Mouse (Mus musculus) Muller cell, postnatal 12 days (primary cell): ENCODE data around the gene 6330409D20Rik.

Experiments used
- DNase-seq: peaks from one replicate; pipeline ENCODE4 v3.0.0-alpha.2; 2015; ENCODE audit errors: inconsistent ontology term

Gene 6330409D20Rik

DNA sequence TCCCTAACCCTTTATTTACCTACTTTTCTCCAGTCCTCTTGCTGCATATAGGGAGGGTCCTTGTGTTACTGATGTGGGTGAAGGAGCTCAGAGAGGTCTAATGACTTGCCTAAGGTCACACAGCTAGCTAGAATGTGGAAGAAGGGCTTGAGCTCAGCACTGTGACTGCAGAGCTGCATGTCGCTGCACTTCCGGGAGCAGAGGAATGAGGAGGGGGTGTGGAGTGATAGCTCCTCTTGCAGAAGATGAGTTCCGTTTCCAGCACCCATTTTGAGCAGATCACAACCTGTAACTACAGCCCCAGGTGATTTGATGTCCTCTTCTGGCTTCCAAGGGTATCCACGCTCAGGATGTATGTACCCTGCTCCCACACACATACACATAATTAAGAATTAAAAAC, 16.7 kb downstream of the 6330409D20Rik start:
- no peak for DNase-seq

DNA sequence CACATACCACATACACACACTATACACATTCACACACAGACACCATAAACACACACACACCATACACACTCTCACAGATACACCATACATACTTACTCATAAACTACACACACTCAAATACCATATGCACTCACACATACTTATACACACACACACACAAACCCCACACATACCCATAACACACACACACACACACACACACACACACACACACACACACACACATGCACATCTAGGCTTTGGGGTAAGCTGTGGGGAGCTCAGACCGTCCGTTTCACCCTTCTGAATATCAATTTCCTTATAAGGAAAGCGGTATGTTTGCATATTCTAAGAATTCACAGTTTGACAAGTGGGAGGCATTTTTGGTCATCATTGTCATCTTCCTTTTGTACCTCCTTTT, 18.2 kb downstream of the 6330409D20Rik start:
- DNase-seq = no peak

DNA sequence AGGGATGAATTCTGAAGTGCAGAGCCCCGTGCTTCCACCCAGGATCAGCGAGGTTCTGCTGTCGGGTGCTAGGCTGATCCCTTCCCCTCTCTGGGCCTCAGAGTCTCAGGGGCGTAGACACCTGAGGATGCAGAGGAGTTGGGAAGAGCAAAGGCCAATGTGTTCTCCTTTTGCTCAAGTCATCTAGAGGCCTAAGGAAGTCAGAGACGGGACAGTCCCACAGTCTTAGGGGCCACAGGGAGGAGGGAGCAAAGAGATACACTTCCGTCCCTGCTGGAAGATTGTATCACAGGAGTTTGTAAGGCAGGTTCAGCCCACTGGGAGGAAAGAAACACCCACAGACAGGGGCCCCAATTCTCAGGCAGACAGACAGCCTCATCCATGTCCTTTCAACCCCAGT, 18.8 kb downstream of the 6330409D20Rik start:
- no peak for DNase-seq

DNA sequence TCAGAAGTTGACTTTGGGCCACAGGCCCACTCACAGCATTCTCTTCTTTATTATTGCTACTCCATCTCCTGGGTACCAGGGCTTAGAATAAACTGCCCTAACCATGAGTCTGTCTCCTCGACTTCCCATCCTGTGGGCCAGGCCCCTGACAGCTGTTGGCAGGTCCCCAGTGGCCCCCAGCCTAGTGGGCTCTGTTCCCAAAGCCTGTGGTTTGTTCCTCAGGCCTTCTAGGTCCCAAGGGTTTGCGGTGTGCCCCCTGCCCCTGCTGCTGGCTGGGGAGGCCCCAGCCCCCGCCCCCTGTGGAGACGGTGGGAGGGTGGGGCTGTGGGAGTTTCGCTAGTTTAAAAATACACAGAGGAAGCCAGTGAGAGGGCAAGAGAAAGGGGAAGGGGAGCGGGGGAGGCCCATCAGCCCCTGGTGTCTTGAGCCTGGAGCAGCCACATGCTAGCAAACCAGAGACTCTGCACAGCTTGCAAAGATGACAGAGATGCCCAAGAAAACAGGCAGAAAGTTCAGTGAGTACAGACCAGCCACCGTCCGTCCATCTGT, 20.1 kb downstream of the 6330409D20Rik start, which contains the start of gene Sh2d3c:
TSS of gene Sh2d3c (plus strand) at position 375 of the 549 bp plus-strand sequence.
- peak; percentile 43 for DNase-seq

DNA sequence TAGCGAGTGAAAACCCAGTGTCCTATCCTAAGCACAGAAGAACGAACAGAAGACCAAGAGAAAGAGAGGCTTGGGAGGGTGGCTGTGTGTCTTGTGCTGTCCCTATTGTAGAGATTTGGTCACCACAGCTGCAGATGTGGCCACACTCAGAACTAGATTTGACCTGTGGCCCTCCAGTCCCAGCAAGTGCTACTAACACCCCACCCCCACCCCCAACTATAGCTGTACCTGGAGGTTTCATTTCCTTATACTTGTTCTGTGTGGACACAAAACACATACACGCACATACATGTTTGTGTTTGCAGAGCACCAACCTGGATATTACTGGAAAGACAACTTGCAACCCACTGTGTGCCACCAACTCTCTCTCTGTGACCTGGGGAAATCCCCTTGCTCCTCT, 20.8 kb downstream of the 6330409D20Rik start:
- no peak for DNase-seq

DNA sequence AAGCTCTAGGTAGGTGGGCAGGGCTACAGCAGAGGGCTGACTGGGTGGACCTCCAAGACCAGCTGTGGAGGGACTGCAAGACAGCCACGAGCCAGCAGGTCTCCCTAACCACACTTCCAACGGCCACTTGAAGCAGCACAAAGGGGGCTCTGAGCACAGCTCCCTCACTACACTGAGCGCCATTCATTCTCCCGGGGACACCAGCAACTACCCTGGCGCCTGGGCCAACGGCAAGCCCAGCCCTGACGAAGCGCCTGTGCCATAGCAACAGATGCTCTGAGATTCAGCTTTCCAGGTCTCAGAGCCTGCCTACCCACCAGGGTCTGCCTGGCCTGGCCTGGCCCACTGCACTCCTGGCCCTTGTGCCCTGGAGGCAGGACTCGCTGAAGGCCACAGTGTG, 22.1 kb downstream of the 6330409D20Rik start:
- peak; percentile 57 for DNase-seq

DNA sequence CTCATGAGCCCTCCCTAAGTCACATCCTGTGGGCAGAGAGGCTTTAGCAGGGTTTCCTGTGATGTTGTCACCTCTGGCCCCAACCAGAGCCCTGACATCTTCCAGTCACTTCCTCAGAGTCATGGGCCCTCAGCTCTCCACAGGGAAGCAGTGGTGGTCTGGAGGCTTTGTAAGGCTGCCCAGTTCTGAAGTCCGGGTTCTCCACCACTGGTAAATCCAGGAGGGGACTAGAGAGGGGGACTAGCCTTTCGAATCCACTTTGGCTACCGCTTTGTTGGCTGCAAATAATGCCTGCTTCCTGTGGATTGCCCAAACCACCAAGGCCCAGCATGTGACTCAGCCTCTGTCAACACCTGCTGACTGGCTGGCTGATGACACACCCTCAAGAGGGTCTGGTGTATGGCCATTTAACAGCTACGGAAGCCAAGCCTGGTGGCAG, 25.8 kb downstream of the 6330409D20Rik start:
- peak; percentile 58 for DNase-seq

DNA sequence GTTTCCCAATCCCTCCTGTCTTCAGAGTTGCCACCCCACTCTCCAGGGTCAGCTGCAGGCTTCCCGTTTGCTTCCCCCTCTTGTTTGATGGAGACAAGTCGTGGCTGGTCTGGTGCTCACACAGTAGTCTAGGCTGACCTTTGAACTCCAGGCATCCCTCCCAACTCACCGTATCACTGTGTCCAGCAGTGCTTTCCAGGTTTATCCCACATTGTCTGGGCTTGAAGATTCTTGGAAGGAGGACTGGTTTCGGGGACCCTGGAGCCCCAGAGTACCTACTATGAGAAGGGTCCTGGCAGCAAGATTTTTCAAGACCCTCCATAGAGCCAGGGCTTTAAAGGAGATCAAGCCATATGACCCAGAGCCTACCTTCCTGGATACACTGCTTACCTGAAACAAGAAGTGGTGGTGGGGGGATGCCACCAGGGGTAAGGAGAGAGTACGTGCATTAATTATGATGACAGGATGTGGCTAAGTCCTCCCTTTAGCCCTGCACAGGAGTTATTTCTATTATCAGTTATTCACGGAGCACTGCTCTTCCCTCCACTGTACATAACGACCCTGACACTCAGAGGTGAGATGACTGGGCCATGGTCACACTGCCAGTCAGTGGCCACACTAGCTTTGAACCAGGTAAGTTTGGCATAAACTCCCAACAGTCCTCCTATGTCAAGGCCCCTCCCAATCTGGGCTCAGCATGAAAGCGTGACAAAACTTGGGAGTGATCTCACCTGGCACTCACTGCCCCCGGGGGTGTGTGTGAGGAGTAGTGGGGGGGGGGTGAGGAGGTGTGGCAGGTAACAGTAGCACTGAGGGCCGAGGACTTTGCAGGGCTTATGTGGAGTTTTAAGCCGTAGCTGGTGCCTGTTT, 26.5 kb downstream of the 6330409D20Rik start:
- no peak for DNase-seq

DNA sequence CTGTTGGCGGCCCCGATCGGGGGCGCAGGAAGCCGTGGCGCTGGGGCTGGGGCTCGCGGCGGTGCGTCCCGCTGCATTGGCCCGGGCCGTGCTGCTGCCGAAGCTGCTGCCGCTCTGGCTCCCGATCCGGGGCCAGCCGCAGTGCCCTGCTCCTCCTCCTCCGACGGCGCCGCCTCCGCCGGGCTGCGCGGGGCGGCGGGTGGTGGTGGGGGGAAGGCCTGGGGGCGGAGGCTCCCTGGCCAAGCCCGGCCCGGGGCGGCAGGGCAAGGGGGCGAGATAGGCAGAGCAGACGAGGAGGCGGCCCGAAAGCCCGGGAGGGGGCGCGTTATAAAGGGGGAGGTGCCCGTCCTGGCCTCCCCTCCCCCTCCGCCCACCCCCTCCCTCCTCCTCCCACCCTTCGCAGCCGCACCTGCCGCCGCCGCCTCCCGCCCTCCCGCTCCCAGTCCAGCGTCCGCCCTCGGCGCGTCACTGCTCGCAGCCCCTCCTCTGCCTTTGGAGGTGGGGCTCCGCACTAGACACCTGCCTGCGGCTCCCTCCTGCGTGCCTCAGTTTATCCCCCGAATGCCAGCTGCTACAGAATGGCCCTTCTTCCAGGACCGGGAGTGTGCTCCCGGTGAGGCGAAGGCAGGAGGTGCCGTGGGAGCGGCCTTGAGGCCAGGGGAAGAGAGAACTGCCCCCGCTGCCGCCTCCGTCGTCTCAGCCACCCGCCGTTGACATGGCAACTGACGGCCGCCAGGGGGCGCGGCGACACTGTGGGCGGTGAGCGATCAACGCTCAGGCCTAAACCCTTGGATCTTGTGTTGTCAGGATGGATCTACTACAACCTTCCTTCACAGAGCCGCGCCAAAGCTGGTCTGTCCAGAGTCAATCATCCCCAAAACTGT, 27.6 kb downstream of the 6330409D20Rik start, which contains the start of gene Cdk9:
TSS of gene Cdk9 (minus strand) at position 143 of the 884 bp plus-strand sequence.
- DNase-seq = peak; percentile 98

DNA sequence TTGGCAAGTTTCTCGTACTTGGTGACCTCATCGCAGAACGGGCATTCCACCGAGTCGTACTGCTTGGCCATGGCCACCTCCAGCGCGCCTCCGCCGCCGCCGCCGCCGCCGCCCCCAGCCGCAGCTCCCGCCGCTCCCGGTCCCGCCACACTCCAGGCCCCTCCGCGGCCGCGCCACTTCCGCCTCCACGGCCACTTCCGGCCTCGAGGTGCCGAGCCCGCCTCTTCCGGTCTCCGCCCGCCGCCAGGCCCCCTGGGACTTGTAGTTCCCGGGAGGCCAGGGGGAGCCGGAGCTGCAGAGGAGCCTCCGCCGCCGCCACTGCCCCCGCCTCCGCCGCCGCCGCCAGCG, 28.3 kb downstream of the 6330409D20Rik start:
- peak; percentile 98 for DNase-seq

DNA sequence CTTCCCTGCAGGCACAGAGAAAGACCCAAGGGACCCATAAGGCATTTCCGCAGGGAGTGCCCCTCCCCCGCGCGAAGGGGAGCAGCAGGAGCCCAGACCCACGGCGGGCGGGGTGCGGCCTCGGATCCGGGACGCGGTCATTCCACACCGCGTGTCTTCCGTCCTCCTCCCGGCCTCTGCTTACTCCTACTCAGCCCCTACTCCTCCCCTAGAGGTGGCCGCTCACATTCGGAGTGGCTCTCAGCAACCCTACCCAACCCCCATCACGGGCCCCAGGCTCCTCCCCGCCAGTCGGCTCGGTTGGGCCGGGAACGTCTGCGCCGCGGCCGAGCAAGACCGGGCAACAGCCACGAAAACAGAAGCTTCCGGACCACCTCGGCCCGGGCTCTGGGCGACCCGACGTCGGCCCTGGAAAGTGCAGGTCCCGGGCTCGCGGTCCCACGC, 28.7 kb downstream of the 6330409D20Rik start:
- DNase-seq = peak; percentile 82

DNA sequence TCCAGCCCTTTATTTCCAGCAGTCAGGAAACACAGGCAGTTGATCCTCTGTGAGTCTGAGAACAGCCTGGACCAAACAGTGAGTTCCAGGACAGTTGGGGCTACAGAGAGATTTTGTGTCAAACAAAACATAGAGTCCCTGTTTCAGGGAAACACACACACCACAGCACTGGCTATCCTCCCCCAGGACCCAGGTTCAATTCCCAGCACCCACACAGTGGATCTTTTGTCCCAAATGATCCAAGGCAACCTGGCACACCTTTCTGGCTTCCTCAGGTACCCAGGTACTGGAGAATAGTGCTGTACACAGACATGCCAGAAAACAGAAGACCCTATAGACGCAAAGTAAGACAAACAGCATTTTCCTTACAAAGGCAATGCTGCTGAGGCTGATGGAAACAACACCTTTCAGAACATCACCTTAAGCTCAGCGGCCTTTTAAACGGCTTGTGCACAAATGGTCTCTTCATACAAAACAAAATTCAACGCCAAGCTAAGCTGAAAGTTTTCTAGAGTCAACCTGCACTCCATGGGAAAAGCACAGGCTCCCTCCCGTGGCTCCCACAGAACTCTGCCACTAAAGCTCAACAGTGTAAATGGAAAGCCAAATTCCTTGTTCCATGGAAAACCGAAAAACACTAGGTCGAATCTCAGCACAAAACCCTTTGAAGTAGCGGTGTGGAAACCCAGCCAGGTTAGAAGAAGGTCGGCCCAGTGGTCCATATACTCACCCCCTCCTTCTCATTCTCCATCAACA, 29.3 kb downstream of the 6330409D20Rik start:
- DNase-seq = no peak

DNA sequence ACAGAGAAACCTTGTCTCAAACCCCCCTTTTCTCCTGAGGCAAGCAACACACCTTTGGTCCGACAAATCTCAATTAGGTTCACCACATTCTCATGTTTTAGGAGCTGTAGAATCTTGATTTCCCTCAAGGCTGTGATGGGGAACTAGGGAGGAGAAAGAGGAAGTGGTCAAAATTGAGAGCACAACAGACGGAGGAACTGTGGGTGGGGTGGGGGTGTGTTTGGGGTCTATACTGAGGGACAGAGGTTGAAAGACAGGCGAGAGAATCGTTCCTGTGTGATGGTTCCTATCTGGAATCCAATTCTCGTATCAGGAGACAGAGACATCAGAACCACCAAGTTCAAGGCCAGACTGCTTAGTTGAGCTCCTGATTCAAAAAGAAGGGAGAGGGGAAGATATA, 30.4 kb downstream of the 6330409D20Rik start:
- DNase-seq = no peak

DNA sequence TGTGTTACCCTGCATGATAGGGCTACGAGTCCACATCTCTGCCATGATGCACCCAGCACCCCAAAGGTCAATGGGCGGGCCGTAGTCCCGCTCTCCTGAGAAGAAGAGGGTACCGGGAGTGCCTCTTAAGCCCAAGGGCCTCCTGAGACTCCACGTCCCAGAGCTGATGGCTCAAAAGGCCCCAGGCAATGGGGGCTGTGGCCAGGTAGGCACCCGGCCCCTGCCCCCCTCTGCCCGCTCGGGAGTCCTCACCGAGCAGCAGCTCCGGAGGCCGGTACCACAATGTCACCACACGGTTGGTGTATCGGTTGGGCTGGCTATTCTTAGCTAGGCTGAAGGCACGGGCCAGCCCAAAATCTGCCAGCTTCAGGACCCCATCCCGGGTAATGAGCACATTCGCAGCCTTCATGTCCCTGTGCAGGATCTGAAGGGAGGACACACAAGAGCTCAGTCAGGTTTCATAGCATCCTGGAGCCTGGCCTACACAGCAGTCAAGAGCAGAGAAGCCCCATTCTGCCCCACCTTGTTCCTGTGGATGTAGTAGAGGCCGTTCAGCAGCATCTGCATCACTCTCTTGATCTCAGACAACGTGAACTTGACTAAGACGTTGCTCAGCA, 31.2 kb downstream of the 6330409D20Rik start:
- DNase-seq = no peak

DNA sequence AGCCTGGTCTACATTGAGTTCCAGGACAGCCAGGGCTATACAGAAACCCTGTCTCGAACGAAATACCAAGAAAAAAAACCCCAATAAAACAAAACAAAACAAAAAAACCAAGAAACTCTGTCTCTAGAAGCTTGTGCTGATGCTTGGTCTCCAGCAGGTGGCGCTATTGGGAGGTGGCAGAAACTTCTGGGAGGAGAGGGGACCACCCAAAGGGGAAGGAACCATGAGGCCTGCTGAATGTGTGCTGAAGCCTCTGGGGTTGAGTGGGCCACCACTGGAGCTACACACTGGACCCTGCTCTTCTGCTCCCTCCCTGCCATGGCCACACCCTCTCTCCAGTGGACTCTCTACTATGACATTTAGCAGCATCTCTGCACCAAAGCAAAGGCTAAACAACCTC, 32.2 kb downstream of the 6330409D20Rik start:
- DNase-seq = peak; percentile 50

DNA sequence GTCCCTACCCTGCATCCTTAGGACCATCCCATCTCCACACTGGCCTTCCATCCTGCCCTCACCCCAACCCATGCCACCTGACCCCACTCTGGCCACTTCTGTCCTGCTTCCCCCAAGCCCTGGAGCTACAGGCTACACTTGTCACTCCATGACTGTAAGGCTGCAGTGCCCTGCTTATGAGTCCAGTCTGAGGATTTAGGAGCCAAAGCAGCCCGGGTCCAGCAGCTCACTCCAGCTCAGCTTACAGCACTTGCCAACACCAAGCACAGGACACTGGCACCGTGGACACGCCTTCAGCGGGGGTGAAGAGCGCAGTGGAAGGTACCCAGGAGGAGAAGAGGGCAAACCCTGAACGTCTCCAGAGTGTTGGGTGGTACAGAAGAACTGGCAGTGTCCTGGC, 33.8 kb downstream of the 6330409D20Rik start:
- DNase-seq = no peak

DNA sequence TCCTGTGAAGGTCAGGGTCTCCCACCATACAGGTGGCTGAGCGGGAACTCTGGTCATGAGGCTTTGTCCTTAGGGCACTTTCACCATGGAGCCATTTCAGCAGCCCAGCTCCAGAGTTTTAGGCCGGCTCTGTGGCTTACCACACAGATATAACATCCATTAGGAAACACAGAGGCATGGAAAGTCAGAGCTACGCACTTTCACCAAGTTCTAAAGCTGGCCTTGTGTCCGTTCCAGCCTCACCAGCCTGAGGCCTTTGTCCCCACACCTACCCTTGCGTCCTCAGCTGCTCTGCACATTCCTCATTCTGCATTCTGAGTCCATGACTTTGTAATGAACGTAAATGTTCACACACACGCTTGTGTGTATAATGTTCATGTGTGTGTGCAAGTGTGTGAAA, 35.8 kb downstream of the 6330409D20Rik start:
- DNase-seq = no peak

DNA sequence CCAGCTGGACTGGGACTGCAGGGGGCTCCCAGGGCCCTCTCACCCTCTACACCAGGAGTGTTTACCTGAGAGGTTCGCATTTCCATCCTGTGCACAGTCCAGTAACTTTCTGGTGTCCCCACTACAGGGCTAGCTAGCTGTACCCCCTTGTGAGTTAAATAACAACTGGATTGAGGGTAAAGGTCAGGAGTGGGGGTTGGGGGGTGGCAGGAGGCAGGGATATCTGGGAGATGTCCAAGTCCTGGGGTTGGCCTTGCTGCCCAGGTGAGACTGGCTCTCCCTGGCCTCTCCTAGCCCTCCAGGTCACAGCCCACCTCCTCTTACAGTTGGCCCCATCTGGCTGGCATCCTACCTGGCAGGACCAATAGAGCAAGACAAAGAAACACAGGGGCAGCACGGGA, 36.8 kb downstream of the 6330409D20Rik start, which contains the start of gene Fpgs:
TSS of gene Fpgs (minus strand) at position 125 of the 401 bp plus-strand sequence.
- DNase-seq = no peak

DNA sequence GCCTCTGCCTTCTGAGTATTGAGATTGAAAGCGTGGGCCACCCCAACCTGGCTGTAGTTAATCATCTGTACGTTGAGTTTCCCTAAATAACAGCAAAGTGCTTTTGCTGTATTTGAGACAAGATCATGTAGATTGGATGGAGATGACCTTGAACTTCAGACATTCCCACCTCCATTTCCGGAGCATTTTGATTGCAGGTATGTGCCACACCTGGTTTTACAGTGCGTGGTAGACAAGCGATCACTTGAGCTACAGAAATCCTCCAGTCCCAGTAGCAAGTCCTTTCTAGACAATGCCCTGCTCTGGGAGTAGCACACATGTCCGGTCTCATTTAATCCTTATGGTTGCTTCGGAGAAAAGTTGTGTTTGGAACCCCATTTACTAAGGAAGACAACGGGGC, 37.8 kb downstream of the 6330409D20Rik start:
- no peak for DNase-seq

DNA sequence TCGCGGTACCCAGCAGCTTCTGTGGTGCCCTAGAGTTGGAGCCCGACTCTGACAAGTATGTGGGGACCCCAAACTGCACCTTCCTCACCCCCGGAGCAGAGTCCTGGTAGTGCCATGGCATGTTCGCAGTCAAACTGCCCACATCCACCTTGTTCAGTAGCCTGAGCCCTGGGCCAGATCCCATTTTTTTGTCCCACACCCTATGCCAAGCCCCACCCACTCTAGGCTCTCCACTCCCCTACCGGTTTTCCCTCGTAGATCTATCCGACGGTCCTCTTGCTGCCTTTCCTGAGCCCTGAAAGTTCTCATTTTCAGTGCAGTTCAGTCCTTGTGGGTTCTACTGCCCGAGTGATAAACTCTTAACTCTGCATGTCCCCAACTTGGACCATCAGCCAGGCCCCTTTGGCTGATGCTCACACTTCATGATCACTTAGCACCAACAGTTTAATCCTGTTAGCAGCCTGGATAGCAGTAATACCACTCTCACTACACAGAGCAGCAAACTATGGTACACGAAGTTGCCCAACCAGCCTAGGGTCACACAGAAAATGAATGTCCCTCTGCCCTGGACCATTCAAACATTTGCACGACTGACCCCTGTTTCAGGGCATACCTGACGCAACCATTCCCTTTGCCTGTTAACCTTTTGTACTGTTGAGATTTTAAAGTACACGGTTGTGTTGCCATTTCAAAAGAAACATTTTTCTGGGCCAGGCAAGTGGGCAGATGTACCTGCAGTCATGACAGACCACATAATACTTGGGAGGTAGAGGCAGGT, 39.7 kb downstream of the 6330409D20Rik start:
- no peak for DNase-seq
